Mouse (Mus musculus) liver, embryonic 14.5 days (tissue): Measurements from ENCODE around the gene Fam8a1.

ENCODE experiments used
- CTCF ChIP-seq: IDR thresholded peaks from 2 replicates; pipeline ENCODE4 v1.5.1; 2016; ENCODE audit warnings: antibody characterized with exemption, low read depth, control low read depth
- EP300 ChIP-seq: IDR thresholded peaks from 2 replicates; pipeline ENCODE4 v1.6.1; 2016; ENCODE audit warnings: antibody characterized with exemption, low read depth

DNA sequence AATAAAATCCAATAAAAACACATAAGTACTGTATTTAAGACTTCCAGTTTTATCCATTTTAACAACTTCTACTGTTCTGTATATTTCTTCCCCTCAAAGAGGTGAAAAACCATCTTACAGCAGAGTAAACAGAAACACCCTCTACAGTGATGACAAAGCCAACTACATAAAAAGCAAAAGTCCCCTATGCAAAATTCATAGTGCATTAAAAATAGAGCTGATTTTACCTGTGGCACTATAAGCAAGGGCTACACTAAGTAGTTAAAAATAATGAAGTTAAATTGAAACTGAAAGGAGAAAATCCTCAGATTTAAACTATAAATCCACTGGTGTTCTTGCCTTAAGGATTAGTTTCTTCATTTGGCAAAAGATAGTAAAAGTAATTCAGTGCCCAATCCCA is 51.7 kb downstream of the Fam8a1 start:
- TF ChIP-seq CTCF (no peak), EP300 (no peak)
